Mouse (Mus musculus): ENCODE measurements at regions not wholly inside any gene's neighbourhood (a gene's known extent, or its start where the extent isn't known, plus 50 kb on each side); places are given as distances from the start of the nearest gene placed in this dataset.

GRCm38 (mm10) chr10:117528575-117529268 lies 100.6 kb upstream of the Cpm start:
- DNase-seq (ENCODE audit: low read depth, low spot score): no peak

GRCm38 (mm10) chr10:117527979-117528378 lies 101.3 kb upstream of the Cpm start:
- DNase-seq (ENCODE audit: low read depth, low spot score): no peak

- no peak for DNase-seq (ENCODE audit: low read depth, low spot score)
These were observed 102.1 kb upstream of the Cpm start for GRCm38 (mm10) chr10:117527243-117527642.

GRCm38 (mm10) chr10:117526834-117527188 lies 102.5 kb upstream of the Cpm start:
- DNase-seq (ENCODE audit: low read depth, low spot score): no peak

- no peak for DNase-seq (ENCODE audit: low read depth, low spot score)
These were observed 103.1 kb upstream of the Cpm start for GRCm38 (mm10) chr10:117526008-117526833.

GRCm38 (mm10) chr10:117525608-117526007 lies 103.7 kb upstream of the Cpm start:
- no peak for DNase-seq (ENCODE audit: low read depth, low spot score)

- no peak for DNase-seq (ENCODE audit: low read depth, low spot score)
These were observed 104.3 kb upstream of the Cpm start for GRCm38 (mm10) chr10:117524926-117525565.

GRCm38 (mm10) chr10:117524101-117524500 lies 105.2 kb upstream of the Cpm start:
- no peak for DNase-seq (ENCODE audit: low read depth, low spot score)

- no peak for DNase-seq (ENCODE audit: low read depth, low spot score)
These were observed 106.1 kb upstream of the Cpm start for GRCm38 (mm10) chr10:117522906-117523829.

- no peak for DNase-seq (ENCODE audit: low read depth, low spot score)
These were observed 106.9 kb upstream of the Cpm start for GRCm38 (mm10) chr10:117522373-117522772.

GRCm38 (mm10) chr10:117521315-117522270 lies 107.7 kb upstream of the Cpm start:
- DNase-seq (ENCODE audit: low read depth, low spot score): no peak

GRCm38 (mm10) chr10:117520536-117521314 lies 108.6 kb upstream of the Cpm start:
- no peak for DNase-seq (ENCODE audit: low read depth, low spot score)

GRCm38 (mm10) chr10:117519670-117520535 lies 109.4 kb upstream of the Cpm start:
- no peak for DNase-seq (ENCODE audit: low read depth, low spot score)

GRCm38 (mm10) chr10:117518793-117519669 lies 110.3 kb upstream of the Cpm start:
- DNase-seq (ENCODE audit: low read depth, low spot score): no peak

GRCm38 (mm10) chr10:117517800-117518770 lies 111.2 kb upstream of the Cpm start:
- DNase-seq (ENCODE audit: low read depth, low spot score): no peak

- no peak for DNase-seq (ENCODE audit: low read depth, low spot score)
These were observed 112.1 kb upstream of the Cpm start for GRCm38 (mm10) chr10:117517071-117517714.

Measured in telencephalon, adult 2 months (tissue).